Mouse (Mus musculus): Measurements from ENCODE around the gene Elmsan1.

The Elmsan1 gene

DNA sequence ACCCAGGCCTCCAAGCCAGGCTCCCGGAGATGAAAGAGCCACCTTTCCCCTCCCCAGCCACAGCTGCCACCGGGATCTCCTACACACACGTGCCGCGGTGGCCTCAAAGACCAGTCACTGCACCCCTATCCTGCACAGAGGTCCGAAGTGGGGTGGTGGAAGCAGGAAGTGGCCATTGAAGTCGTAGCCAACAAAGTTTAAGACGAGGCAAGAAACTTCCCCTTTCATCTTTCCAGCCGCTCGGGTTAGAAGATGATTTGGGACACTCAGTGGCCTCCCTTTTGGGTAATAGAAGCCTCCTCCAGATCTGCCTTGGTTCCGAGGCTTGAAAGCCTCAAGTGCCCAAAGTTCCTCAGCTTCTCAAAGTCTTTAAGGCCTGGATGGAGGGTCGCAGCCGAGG lies 26.4 kb downstream of the Elmsan1 start:
- DNase-seq = peak; percentile 95

DNA sequence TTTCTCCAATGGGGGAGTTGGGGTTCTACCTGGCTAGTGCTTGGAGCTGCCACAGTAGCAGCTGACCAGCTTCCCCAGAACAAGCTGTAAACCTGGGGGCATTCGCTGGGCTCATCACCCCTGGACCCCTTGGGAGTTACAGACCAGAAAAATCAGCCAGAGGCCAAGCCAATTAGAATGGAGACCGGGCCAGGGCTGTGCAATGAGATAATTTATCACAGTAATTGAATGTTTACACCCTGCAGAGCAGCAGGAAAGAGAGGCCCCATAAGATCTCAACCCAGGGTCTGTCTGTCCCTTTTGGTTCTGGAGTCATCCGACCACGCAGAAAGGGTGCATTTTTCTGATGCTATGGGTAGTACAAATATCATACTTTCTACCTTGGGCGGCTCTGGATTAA lies 26.9 kb downstream of the Elmsan1 start:
- DNase-seq = peak; percentile 91

DNA sequence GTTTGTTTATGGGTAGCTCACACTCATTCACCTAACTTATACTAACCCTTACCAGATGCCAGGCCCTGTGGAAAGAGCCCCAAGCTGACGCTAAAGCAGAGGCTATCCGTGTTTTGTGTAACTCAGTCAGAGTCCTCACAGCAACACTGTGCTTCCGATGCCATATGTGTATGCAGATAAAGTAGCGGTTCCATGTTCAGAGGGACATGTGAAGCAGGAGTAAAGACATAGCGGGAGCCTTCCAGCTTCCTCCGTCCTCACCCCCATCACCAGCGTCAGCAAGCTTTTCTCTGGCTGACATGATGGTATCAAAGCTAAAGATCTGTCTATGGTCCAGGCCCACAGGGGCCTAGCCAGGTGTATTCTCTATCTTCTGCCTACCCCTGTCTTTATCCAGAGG lies 27.5 kb downstream of the Elmsan1 start:
- no peak for DNase-seq

DNA sequence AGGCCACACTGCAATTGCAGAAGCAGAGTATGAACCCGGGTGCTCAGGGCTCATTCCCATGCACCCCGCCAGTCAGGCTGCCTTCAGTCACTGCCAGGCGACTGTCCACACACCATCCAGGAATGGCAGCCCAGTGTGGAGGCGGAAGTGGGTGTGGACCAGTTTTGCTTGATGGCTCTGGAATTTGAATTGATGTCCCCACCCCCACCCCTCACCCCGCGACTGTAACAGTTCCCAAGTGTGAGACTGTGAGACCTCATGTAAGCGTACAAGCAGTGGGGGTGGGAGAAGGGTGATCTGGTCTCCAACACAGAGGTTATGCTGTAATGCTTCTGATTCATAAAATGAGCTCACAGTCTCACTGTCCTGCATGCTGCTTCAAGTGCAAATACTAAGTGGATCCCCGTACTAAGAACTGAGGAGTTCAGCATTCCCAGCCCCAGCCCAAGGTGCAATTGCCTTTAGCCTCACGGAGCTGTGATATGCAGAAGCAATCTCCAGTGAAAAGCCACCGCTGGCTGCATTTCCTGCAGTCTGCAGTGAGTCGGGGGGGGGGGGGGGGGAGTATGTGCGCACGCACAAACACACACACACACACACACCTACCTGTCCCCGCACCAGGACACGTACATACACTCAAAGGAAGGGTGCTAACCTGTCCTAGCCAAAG lies 28.4 kb downstream of the Elmsan1 start:
- peak; percentile 97 for DNase-seq

DNA sequence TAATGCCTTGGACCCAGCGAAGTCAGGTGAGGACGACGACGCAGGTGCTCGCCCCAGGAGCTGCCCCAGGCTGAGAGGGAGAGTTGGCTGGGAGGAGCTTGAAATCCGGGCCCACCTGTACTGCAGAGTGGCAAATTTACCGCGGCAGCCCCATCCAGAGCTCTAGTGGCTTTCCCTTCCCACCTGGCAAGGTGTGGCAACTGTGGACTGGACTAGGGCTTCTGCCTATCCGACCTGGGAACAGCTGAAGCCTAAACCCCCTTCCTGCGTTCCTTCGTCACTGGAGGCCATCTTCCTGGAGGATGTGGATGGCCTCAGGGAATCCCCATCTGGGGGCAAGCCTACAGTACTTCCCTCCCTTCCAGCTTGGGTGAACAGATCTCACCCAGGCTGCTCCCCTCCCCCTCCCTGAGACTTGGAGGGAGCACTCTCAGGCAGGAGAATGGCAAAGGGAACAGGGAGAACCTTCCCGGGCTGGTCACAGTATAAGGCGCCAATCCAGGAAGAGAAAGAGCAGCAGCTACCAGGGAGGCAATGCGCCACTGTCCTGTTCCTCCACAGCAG lies 29.7 kb downstream of the Elmsan1 start:
- DNase-seq = peak; percentile 92

DNA sequence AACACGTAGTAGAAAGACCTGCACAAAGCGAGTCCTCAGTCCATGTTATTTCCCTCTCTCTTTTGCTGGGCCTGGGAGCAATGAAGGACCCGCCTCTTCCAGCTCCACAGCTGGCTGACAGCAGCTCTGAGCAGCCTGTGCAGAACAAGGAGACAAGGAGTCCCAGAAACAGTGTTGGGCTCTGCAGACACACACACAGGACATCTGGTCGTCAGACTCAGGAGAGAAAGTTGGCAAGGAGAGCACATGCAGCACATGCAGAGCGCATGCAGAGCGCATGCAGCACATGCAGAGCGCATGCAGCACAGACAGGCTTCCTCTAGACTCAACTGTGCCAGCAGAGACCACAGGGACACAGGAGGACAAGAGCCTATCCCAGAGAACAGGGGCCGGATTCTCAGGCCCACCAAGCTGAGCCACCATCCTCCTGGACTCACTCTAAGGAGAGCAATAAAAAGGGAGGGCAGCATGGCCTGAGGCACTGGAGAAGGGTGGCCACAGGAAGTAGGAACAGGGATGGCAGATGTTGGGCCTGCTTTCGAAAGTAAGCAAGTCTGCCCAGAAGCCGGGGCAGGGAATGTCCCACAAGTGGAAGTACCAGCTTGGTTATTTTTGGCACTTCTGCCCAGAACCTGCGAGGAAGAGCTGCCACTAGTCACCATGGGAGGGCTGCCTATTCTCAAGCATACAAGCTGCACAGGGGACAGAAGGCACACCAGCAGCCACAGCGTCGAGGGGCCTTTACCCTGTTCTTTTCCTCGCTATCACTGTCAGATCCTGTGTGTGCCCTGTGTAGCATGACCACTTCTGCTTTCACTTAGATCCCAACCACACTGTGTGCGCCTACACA lies 30.7 kb downstream of the Elmsan1 start:
- peak; percentile 98 for DNase-seq

DNA sequence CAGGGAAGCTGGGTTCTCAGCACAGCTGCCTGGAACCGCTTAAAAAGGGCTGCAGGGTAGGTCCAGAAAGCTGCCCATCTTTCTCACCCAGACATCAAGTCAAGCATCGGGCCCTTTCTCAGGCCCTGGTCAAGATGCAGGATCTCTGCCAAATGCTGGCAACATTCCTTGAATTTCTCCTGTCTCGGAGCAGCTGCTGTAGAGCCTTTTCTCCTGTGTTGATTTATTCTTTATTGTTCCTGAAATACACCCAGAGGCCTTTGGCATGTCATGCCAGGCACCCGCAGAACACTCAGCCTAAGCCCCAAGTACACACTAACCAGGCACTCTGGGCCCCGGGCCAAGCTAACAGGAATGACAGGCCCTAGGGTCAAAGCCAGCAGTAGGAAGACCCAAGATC lies 31.7 kb downstream of the Elmsan1 start:
- peak; percentile 96 for DNase-seq

DNA sequence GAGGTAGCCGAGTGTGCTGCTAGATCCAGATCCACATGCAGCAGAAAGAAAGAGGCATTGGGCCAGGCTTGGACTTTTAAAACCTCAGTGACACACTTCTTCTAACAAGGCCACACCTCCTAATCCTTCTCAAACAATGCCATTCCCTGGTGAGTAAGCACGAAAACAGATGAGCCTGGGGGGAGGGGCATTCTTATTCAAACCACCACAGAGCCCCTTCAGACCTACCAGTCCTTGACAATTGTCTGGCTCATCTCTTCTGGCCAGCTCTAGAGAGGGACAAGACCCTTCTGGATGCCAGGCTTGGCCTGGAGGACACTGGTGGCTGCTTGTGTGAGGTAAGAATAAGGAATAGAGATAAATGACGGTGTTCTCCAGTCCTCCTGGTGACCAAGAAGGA lies 32.1 kb downstream of the Elmsan1 start:
- DNase-seq = peak; percentile 91

DNA sequence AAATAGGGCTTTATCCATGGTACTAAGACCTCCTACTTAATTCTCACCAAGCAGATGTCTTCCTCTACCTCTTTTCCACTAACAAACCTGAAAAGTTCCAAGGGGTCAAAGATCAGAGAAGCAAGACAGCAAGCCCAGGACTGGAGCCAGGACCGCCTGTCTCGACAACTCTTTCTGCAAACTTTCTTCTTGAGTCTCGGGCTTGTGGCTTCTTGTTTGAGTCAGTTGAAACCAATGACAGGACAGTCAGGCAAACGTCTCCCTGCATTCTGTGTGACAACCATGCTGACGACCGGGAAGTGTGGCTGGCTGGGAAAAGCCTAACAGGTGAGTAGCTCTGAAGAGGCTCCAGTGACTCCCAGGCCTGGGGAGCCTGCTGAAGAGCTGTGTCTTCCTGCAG lies 33.1 kb downstream of the Elmsan1 start:
- DNase-seq = peak; percentile 85

DNA sequence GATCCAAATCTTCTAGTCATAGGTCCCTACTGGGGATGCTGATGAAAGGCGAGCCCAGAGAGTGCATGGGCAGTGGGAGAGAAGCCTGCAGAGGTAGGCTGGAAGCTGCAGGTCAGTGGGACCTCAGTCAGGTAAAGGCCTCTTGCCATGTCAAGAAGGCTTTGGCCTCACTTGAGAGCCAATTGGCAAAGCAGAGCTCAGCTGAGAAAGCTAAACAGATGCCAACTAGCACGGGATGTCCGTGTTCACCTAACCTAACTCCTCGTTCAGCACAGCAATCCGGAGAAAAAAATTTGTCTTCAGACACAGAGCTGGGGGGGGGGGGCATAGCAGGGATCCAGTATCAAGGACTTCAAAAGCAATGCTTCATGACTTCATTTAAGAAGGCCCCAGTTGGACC lies 33.7 kb downstream of the Elmsan1 start:
- DNase-seq = peak; percentile 88

DNA sequence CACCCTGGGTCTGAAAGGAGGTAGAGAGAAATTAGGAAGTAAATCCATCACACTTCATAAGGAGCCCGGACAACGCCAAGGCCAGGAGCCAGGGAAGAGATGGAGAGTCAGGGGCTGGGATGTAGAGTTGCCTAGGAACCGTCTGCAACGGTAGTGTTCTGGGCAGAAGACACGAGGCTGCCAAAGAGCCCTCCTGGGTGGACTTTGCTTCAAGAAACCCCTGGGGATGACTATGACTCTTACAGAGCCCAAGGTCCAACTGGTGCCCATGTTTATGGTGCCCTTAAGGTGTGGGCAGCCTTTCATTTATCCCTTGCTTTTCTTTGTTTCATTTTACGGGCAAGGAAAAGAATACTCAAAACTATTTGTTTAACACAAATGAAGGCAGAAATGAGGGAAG lies 36.7 kb downstream of the Elmsan1 start:
- no peak for DNase-seq

DNA sequence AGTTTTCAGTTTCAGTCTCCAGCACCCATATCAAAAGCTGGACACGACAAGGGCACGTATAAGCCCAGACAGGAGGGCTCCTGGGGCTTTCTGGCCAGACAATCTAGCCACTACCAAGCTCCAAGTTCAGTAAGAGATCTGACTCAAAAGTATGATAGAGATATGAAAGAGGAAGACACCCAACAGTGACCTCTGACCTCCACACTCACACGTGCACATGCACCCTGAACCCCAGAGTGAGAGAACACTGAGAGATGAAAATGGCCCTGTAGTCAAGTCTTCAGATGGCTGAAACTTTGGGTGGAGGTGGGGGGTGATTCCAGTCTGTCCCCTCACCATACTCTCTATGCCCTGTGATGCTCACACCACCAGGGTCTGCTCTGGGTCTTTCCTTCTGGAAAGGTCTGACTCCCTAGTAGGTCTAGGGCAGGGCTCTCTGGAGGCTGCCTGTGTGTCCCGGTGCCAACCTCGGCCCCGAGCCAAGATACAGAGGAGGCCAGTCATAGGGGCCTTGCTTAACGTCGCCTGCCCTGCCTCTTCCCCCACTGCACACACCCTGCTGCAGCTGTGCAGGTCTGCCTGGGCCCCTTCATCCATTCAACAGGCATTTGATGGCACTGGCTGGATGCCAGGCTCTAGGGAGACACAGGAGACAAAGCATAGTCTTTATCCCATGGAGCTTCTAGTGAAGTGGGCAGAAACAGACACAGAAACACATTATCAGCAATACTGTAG lies 37.8 kb downstream of the Elmsan1 start:
- DNase-seq = peak; percentile 98

DNA sequence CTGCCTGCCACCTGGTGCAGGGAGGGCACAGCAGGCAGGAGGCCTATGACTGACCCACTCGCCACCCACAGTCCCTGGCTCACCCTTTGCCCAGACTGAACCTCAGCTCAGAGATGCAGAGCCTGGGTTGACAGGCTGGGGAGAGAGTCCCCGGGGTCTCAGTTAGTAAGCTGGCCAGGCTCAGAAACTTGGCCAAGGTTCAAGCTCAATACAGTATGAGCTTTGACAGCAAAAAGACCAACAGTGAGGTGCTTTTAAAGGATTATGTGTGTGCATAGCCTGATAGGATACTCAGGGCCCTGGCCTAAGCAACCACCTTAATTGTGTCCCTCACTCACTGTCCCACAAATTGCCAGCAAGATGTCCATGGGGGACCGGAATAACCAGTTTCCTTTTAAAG lies 38.6 kb downstream of the Elmsan1 start:
- peak; percentile 87 for DNase-seq

DNA sequence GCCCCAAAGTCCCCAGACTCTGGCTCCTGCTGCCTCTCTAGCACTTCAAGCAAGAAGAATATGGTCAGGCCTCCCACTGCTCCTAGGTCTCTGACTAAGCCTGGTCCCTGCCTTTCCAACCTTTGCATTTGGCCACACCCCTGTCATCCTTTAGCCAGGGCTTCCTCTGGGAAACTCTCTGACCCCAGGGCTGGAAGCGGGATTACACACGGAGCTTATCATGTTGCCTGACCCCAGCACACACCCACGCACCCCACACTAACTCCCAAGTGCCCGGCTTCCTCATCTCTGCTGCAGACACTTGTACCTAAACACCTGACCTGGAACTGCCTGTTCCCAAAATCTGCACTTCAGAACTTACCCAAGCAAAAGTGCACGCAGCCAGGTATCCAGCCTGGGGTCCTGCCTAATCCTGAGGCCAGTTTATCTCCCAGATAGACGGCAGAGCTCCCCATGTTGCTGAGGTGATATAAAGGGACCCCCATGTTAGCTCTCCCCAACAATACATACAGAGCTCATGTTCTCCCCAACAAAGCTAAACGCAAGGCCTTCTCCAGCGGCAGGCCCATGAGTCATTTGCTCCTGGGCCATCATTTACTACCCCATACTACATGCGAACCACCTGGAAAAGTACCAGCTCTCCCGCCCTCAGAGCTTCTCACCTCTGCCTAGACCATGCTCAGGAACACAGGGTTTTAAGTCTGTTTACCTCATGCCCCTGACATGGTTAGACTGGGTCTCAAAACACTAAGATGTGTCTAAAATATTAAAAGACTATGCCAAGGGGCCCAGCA lies 39.8 kb downstream of the Elmsan1 start:
- DNase-seq = peak; percentile 93

DNA sequence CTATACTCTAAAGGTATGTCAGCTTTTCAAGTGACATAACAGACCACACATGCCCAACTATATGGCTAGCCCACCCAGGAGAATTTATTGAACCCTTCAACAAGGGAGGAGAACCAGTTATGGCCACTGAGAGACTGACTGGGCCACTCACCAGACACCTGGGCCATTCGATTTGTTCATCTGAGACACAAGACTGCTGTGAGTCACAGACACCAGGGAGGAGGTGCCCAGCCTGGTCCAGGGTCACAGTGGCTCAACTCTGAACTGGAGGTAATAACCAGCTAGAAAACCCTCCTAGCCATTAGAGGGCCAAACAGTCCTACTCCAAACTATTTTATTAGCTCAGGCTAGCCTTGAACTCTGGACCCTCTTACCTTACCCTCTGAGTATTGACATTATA lies 40.6 kb downstream of the Elmsan1 start:
- DNase-seq = peak; percentile 87

DNA sequence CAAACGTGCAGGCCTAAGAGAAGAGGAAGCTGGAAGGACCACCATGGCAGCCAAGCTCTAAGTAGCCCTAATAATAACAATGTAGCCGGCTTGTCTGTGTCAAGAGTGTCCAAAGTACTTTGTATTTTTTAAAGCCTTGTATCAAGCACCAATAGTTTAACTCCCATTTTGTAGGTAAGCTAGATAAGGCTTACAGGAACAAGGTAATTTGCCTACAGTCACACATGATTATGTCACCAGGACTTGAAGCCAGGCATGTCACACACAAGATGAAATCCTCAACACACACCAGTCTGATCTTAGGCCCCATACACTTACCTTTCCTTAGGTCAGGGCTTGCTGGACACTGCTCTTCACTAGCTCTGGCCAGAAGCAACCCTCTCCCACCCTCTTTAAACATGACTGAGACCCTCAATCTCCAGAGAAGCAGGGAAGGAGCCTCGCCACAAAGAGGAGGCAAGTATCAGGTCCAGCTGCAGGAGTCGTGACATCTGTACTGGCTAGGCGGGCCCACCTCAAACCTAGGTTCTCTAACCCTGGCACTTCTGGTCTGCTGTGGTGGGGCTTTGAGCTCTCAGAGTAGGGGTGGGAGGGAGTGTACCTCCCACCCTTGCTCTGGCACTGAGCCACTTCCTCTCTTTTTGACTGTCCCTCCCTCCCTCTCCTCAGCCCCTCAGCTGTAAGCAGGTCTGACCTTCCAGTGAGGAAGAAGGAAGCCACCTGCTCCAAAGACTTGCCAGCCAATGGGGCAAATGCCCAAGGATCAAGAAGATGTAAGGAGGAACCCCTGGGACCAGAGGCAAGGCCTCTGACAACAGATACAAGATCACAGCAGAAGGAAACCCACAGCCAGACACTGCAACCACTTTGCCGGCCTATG lies 41.6 kb downstream of the Elmsan1 start:
- peak; percentile 93 for DNase-seq

DNA sequence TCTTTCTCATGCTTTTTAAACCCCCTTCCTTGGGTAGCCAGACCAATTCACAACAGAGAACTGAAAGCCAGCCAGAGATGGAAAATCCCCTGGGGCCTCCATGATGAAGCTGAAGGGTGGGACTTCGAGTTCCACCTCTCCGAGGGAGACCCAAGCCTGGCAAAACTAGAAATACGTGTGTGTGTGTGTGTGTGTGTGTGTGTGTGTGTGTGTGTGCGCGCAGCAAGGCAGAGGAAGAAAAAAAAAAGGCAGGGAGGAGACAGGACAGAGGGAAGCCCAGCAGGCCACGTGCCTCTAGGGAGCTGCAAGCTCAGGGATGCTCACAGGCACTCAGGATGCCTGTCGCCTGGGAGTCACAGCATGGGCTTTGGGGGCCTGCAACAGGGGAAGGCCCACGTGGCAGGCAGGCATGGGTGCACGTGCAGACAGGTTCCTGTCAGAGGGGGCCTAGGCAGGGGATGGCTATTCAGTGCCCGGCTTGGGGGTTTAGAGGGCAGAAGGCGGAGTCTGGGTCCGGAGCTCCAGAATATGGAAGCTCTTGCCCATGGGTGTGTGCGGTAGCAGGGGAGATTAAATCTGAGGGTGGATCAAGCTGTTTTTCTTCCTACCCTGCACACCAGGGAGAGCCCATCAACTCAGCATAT lies 42.4 kb downstream of the Elmsan1 start:
- peak; percentile 97 for DNase-seq

DNA sequence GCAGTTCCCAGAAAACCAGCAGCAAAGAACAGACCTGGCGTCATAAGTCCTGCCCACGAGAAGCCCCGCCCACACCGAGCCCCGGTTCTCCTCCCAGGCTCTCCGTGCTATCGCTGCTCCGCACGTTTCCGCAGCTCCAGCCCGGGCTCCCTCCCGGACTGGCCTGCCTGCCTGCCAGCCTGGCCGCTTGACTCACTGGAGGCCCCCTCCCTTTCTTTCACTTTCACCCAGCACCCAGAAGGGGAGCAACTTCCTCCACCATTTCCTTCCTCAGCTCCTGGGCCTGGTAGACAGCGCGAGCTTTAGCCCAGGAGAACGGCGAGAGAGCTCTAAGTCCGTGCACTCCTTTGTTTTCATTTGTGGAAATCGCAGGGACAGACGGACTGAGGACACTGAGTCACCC lies 43.0 kb downstream of the Elmsan1 start:
- peak; percentile 100 for DNase-seq

DNA sequence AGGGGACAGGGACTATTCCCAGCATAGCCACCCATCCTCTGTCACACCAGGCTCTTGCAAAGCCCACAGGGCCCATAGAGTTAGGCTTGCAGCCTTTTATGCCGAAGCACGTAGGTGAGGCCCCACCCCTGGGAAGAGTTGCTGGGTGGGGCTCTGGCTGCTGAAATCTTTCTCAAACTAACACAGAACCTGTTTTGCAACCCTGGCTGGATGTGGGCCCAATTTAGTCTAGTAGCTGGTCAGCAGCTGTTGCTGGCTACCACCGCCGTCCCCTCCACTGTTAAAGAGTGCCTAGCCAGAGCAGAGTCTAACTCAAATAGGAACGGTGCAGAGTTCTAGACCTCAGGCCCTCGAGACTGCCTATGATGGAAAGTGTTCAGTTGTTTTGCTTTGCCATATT lies 43.8 kb downstream of the Elmsan1 start:
- peak; percentile 98 for DNase-seq

DNA sequence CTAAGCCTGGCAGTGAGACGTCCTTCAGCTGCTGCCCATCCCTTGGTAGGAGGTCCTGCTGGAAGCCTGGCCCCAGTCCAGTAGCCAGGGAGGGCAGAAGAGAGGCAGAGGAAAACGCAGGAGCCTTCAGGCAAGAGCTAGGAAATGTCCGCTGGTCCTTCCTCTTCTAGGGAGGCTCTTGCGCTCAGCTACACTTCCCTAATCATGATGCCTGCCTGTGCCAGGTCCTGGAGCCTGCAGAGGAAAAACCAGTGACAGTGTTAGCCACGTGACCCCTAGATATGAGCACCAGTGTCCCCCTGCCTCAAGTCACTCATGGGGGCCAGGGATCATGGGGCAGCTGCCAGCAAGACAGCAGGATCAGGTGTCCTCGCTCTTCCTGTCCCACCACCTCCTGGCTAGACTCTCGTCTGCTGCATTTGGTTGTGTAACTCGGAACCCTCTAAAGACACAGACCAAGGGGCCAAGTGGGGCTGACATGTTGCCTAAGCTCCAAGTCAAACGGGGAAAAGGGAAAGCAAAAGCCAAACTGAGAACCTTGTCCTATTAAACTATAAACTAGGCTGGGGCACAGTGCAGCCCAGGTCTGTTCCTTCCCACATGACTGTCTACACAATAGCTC lies 44.4 kb downstream of the Elmsan1 start:
- peak; percentile 98 for DNase-seq
